Mouse (Mus musculus) lung, adult 2 months (tissue): ENCODE measurements around the gene Snx18.

ENCODE experiments used
- CTCF ChIP-seq: fragments of 200-500 bp; IDR thresholded peaks from 2 replicates; pipeline ENCODE4 v1.5.1; 2011; ENCODE audit warnings: mild to moderate bottlenecking, low read length, control low read depth; ENCODE audit not compliant: insufficient read depth
- POLR2A ChIP-seq: fragments of 200-500 bp; IDR thresholded peaks from 2 replicates; pipeline ENCODE4 v1.6.1; 2011; ENCODE audit warnings: low read depth, mild to moderate bottlenecking, control low read depth, low read length, borderline replicate concordance; ENCODE audit errors: extremely low read depth

DNA sequence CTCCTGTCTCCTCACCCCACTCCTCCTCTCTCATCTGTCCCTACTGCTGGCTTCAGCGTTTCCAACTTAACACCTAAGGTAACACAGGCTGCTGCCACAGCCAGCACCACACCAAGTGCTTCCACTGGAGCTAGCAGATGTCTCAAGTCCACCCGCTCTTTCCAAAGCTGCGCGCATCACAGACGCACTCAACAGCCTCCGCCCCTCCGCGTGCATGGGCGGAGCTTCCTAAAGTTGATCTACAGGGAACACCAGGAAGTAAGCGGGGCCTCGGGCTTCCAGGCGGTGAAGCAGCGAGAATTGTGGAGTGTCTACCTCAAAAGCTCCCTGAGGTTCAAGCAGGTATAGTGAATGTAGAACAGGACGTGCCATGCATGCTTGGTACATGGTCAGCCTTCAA is 12.2 kb downstream of the Snx18 start:
- TF ChIP-seq POLR2A (no peak), CTCF (no peak)
